Mouse (Mus musculus): ENCODE results near the gene Chkb.

Gene Chkb

DNA sequence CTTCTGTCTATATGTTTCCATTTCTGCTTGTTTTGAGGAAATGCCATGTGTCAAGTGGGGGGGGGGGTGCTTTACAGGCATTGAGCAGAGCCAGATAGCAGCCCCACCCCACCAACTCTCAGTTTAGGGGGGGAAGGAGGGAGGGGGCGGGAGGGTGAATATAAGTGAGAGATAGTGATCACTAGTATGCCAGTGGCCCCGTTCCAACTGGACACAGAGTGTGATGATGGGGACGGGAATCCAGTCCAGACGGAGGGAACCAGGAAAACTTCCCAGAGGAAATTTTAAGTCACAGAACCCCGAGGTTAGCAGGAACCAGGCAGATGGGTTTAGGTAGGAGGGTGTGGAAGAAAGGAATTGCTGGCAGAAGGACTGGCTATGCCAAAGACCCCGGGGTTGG, 25.9 kb upstream of the Chkb start:
- intact Hi-C loops (cut with DNase I) = no loop called here

DNA sequence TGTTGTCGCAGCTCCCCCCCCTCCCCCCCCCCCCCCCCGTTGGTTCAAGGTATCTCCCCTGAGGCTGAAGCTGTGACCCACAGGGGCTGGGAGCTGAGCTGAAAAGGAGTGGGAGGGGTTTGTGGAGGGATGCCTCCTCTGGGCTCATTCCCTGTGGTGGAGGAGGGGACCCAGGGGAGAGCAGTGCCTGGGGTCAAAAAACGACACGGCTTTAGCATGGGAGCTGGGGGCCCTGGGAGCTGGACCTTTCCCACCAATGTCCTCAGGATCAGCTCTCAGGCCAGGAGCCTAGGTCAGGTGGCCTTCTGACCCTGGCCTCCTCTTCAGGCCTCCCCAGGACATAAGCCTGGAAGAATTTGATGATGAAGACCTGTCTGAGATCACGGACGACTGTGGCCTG, 25.1 kb upstream of the Chkb start:
- intact Hi-C loops (cut with DNase I) = no loop called here

DNA sequence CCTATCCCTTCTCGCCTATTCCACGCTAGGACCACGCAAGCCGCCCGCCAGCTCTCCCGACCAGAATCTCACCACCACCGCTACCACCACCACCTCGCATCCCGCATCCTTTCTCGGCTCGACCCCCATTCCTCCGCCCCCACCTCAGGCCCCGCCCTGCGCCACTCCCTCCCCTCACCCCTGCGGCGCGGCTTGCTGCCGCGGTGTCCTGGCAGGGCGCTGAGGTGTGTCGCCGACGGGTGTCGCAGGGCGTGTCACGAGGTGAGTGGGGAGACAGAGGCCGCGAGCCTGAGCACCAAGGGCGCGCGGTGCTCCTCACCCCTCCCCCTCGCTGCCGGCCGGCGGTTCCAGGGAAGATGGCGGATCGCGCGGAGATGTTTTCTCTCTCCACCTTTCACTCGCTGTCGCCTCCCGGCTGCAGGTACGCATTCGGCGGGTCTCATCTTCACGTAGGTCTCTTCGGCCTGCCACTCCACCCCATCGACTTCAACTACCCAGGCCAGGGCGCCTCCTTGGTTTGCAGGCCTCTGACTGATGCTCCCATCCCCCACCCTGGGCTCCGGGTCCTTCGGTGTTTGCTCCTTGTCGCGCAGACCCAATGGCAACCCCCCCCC, 24.3 kb upstream of the Chkb start, which contains the start of gene Mapk8ip2:
Gene Mapk8ip2 (plus strand): TSS at position 49 of the 614 bp plus-strand sequence.
- intact Hi-C loops (cut with DNase I) = no loop called here

DNA sequence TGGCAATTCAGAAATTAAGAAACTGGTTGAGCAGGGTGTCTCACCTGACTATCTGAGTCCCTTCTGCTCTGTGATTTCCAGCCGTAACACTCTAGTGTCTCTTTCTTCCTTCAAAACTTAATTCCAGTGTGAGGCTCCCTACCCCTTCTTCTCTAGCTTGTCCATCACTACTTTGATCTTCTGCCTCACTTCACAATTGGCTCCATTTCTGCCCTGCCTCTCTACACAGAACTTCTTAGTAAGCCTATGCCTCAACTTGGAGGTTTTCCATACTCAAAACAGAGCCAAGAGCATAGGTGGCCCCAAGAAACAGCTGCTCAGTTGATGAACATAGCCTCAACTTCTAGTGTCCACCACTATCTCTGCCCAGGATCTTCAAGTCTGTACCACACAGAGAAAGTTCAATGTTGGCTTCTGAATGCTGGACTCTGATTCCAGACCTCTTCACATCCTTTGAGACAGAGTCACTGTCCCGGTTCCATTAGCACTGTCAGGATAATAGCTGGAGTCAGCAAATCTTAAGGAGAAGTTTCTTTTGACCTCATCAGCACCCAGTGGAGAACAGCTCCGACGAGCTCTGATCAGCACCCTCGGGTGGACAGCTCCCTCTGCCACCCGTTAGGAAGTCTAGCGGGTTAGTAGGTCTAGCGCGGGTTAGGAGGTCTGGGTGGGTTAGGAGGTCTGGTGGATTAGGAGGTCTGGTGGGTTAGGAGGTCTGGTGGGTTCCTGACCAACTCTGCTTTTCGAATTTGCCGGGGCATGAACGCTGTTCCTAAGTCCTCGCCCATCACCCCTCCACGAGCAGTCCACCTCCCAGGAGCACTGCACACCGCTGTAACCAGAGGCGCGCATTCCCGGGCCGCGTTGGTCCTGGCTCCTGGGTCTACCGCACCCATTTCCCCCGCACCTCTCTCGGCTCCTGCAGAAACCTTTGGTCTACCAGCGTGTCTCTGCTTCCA, 23.5 kb upstream of the Chkb start:
- intact Hi-C loops (cut with DNase I) = no loop called here

DNA sequence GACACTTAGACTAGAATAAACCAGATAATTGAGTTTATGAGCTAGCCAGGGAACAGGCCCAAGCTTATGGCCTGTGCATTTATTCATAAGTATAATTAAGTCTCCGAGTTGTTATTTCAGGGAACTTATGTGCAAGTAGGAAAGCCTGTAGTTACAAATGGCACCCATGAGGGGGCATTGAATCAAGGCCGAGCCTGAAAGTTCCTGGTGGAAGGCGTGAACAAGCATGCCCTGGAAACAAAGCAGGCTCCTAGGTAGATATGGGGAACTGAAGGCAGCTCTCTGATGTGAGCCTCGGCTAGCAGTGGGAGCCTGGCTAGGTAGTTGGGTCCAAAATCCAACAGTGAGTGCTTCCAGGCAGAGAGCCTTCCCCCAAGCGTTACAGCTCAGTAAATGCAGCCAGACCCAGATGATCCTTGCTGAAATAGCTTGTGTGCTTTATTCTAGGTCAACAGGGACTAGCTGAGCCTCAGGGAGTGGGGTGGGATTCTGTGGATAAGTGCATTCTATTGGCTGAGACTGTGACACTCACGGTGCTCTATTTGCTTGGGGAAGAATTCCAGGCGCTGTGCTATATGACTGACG, 12.9 kb upstream of the Chkb start:
- intact Hi-C loops (cut with DNase I) = no loop called here

DNA sequence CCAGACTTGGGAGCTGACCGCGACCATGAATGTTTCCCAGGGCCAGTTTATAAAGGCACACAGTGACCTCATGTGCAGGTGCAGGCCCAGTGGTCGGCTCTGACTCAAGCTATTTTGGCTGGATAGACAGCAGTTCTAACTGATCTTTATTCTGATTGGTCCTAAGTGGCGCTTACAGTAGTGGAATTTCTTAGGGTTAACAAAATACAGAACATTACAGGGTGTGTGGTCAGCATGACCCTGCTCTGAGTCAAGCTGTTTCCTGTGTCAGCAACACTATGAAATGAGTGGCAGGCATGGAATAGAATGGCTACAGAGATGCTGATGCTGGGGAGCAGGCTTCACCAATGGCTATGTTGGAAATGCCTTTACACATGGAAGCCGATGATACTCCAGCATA, 6.2 kb upstream of the Chkb start:
- intact Hi-C loops (cut with DNase I) = no loop called here

DNA sequence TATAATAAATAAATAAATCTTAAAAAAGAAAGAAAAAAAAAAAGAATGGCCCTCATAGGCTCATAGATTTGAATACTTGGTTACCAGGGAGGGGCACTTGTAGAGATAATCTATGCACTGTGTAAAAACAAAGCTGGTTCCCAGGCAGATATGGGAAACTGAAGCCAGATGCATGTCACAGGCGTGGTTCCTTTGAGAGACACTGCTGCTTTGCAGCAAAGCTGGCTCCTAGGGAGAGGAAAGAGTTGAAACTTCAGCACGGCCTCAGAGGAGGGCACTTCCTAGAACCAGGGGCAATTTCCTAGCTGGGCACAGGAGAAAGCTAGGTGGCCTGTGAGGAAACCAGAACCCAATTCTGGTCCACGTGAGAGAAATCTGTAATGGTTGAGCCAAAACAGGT, 4.4 kb upstream of the Chkb start:
- intact Hi-C loops (cut with DNase I) = loop anchor here (5.0 kb wide), 1 partner anchor 57 kb away; the partner anchor contains the start of genes Odf3b and Tymp

DNA sequence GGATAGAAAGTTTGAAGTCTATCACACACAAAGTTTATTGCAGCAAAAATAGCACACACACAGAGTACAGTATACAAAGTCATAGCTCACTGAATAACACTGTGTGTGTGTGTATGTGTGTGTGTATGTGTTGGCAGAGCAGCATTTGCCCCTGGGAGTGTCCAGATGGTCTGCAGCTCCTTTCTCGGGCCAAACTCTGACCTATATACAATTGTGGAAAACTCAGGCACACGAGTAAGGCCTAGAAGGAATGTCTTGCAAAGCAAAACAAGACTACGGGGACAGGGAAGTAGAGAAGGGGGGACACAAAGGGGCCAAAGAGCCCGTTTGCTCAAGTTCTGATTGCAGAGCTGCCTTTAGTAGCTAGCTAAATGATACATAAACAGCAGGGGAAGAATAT, 3.2 kb upstream of the Chkb start:
- intact Hi-C loops (cut with DNase I) = loop anchor here (5.0 kb wide), 1 partner anchor 56 kb away; the partner anchor contains the start of genes Odf3b and Tymp

DNA sequence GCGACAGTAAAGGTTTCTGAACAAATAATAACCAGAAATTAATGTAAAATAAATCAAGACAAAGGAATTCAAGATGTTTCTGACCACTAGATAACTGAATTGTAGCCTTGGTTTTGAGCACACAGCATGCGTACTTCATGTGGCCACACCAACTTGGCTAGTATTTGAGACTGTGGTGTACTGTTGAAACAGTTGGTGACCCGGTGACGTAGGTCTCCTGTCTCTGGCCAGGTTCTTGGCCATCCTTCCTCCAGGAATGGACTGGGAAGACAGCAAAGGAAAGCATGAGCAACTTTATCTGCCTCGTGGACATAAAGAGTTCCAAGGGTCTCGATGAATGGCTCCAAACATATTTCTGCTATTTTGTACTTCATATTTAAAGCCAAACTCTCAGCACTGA, 2.1 kb upstream of the Chkb start:
- intact Hi-C loops (cut with DNase I) = loop anchor here (5.0 kb wide), 1 partner anchor 55 kb away; the partner anchor contains the start of genes Odf3b and Tymp

DNA sequence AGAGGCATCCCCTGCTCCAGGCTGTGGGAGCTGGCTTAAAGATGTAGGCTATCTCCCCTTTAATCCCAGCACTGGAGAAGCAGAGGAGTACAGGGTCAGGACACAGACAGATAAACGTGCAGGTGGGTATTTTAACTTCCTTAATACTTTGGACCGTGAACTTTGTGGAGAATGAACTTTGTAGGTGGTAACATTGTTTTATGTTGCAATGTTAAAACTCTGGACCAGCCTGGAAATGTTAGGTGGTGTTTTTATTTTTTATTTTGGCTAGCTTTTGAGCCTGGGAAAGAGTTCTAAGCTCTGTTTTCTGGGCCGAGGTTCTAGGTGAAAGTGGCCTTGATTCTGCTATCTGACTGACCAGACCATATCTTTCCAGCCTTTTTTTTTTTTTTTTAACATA, 1.6 kb upstream of the Chkb start:
- intact Hi-C loops (cut with DNase I) = loop anchor here (5.0 kb wide), 1 partner anchor 54 kb away; the partner anchor contains the start of genes Odf3b and Tymp

DNA sequence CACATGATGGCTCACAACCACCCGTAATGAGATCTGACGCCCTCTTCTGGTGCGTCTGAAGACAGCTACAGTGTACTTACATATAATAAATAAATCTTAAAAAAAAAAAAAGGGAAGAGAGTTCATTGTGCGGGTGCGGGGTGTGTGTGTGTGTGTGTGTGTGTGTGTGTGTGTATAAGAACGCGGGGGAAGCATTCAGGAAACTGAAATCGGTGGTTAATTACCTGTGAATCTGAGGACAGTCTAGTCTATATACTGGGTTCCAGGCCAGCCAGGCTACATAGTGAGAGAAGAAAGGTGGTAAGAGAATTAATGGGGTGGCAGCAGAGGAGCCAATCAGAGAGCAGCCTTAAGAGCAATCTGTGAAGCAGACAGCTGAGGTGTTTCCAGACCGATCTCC, 1.1 kb upstream of the Chkb start:
- intact Hi-C loops (cut with DNase I) = loop anchor here (5.0 kb wide), 1 partner anchor 53 kb away; the partner anchor contains the start of genes Odf3b and Tymp

DNA sequence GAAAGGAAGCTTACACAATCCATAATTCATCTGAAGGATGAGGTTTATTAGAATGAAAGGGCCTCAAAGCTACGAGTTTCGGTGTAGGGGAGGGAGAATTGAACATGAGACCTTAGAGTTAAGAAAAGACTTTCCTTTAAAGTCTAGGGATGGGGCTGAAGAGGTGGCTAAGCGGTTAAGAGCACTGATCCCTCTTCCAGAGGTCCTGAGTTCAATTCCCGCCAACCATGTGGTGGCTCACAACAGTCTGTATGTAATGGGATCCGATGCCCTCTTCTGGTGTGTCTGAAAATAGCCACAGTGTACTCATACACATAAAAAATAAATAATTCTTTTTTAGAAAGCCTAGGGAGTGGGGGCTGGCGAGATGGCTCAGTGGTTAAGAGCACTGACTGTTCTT, 633 bp upstream of the Chkb start:
- intact Hi-C loops (cut with DNase I) = loop anchor here (5.0 kb wide), 1 partner anchor 53 kb away; the partner anchor contains the start of genes Odf3b and Tymp

DNA sequence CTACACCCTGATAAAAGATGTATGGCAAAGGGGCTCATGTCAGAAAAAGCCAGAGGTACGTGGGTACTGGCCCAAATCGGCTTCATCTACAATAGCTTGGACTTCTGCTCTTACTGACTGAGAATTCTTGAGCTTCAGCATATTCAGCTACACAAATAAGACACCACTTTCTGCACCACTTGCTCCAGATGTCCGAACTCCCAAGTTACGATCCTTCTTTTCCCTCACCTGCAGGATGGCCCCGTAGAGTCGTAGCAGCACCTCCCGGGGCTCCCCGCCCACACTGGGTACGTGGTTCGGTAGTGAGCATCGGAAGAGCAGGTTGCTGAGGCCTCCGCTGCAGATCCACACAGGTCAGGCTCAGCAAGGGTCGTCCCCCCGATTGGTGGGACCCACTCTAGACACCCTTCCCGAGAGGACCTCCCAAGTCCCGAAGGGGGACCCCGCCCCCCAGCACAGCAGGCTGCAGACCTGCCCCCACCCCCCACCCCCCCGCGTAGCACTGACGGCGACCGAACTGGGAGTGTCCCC, 822 bp downstream of the Chkb start:
- intact Hi-C loops (cut with DNase I) = no loop called here

DNA sequence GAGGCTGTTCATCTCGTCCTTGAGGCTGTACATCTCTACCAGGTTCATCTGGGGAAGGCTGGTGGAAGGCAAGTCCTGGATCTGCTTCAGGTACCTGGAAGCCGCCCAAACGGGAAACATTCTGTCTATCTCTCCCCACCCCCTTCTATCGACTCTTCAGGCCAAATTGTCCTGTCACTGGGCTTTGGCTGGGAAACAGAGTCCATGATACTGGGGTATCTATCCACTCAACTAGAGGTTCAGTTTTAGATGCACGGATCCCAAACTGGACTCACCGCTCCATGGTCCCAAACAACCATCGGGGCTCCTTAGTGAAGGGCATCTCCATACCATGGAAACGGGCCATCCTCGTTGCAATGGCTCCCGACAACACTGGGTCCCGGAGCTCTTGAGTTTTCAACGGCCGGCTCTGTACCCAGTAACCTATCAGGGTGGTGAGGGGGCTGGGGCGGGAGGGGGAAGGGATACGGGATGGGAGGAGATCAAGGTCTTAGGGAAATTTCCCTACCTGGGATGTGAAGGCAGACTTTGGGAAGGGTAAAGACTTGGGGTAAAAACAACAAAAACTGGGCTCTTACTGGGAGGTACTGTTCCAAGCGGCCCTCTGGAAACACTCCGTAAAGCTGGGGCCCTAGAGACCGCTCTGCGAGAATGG, 1.4 kb downstream of the Chkb start:
- intact Hi-C loops (cut with DNase I) = no loop called here

DNA sequence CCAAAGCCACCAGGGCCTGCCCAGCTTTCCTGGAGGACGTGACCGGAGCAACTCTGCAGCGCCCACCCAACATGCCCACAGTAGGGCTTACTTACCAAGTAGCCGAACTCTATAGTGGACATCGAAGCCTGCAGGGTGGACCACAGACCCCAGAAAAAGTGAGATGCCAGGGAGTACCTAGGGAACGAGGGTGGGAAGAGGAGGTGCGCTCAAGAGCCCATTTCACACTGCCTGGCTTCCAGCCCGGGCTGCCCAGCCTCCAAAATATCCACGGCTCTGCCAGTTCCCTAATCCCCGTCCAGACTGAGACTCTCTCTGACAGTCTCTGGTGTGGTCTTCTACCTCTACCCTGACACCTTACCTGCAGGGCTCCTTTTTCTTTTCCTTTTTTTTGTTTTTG, 3.0 kb downstream of the Chkb start:
- intact Hi-C loops (cut with DNase I) = no loop called here

DNA sequence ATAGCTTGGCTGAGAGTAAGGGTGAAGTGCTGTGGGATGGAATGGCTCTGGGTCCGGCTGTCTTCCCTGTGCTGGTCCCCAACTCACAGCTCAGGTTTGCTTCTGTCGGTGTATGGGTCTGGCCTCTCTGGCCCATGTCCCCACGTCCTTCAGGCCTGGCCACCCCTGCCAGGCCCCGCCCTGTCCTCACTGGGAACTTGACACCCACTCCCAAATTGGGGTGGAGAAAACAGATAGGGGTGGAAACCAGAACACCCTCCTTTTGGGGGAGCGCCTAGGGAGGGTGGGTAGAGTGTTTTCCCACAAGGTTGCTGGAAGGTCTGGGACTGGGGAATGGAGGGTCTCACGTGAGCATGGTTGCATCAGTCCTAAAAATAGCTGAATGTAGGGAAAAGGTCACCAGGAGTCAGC, 4.0 kb downstream of the Chkb start, which contains the start of gene Cpt1b:
Gene Cpt1b (minus strand): TSS at position 153 of the 411 bp plus-strand sequence.
- intact Hi-C loops (cut with DNase I) = no loop called here

DNA sequence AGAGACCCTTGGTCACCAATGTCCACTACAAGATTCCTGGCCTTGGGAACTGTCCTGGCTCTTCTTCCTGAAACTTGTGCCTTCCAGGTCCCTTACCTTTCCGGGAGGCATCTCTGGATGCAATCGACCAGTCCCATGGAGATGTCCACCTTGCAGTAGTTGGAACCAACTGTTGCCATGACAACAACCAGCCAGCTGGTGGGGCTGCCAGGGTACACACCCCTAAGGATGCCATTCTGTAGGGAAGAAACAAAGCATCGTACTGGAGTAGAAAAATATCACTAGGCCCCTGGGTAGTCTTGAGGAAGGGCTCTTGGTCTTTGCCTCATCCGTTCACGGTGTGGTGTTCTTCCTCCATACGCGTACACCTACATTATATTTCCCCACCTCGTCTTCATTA, 5.1 kb downstream of the Chkb start:
- intact Hi-C loops (cut with DNase I) = no loop called here

DNA sequence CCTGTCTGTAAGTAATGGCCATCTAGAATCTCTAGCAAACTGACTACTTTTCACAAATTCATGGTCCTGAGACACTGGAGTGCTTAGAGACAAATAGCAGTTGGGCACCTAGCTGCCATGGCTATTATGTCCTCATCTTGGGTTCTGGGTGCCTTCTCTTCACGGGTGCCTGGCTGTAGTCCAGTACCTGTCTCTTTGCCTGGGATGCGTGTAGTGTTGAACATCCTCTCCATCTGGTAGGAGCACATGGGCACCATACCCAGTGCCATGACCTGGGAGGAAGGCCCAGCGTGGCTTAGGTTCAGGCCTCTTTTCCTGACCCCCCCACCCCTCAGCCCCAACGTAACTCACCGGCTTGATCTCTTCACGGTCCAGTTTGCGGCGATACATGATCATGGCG, 7.8 kb downstream of the Chkb start:
- intact Hi-C loops (cut with DNase I) = no loop called here

DNA sequence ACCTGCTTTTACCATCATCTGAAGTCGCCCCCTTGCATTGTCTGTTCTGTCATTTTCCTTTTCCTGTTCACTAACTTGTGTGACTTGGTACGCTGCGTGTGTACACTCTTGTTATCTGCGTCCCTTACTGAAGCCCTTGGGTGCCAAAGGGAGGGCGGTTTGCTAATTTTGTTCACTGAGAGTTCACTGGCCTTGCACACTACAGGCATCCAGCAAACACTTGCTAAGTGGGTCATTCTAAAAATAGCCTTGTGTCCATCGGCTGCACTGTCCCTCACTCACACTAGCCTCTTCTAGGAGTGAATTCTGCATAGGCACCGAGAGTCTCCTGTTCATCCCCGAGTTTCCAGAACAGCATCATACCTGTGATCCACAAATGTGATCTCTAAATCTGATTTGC, 14.4 kb downstream of the Chkb start:
- intact Hi-C loops (cut with DNase I) = no loop called here

DNA sequence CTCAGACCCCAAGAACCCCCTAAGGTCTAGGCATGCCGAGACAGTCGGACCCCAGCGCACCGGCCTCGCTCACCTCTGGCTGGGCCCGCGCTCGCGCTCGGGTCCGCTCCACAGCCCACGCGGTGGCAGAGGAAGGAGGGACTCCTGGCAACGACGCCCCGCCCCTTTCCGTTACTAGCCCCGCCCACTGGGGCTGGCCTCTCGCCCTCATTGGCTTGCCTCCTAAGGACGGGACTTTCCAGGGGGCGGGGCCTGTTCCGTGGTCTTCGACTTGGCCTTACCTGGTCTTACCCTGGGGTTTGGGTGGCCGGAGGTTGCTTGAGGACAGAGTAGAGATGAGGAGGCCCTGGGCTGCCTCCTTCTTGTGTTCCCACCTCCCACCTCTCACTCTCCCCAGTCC, 19.6 kb downstream of the Chkb start, which contains the start of gene Syce3:
Gene Syce3 (minus strand): TSS at position 386 of the 400 bp plus-strand sequence.
- intact Hi-C loops (cut with DNase I) = no loop called here

DNA sequence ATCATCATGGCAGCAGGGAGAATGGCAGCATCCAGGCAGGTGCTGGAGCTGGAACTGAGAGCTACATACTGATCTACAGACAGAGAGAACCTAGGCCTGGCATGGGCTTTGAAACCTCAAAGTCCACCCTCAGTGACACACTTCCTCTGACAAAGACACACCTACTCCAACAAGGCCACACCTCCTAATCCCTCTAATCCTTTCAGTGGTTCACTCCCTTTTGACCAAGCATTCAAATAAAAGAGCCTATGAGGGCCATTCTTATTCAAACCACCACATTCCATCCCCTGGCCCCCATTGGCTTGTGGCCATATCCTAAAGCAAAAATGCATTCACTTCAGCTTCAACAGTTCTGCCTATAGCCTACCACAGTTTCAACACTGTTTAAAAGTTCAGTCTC, 23.0 kb downstream of the Chkb start:
- intact Hi-C loops (cut with DNase I) = no loop called here

All from adrenal gland (tissue).